Mouse (Mus musculus): ENCODE results near the gene Trp53i13. TPM values are rescaled to one million over a fixed set of nuclear protein-coding genes. Genes with fewer than 3 reads are reported as not detected.
A peak's percentile ranks its signal among the peaks of the same experiment; 100 is the strongest.

Trp53i13 gene
- polyA plus RNA-seq, 1 experiment = 19.4 TPM

DNA sequence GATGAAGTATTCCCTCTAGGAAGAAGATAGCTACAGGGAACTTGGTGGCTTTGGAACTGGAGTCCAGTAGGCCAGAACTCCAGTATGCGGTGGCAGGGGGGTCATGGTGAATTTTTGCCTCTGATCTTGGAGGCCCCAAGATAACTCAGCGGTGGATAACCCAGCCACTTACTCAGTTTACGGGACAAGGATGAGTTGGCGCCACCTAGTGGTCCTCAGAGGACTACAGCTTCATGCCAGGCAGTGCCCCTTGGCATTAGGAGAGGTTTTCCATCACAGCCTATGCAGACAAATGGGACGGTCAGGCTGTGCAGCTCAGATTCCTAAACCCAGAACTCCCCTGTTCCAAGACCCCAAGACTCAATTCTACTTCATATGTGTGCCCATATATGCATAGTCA lies 14.4 kb downstream of the Trp53i13 start:
- peak; percentile 82 for DNase-seq
- no peaks in the 10 kb centered on the region for H3K27me3 ChIP-seq (replicated peaks; ENCODE audit: control insufficient read depth, insufficient read depth, low read length)
- TF ChIP-seq CTCF (conservative IDR thresholded peaks at IDR 0.05; ENCODE audit: insufficient read depth, insufficient read length, low read depth, low read length) = peak; percentile 93
- no peak for TF ChIP-seq POLR2A (IDR thresholded peaks at IDR 0.05; ENCODE audit: low read depth, low read length)
- 7% methylated on average over 5 of the region's 5 CpGs for WGBS
- no peak overlapping the region for H3K4me3 ChIP-seq (ENCODE audit: insufficient read depth, low read depth, low read length)
- no peak overlapping the region for H3K27ac ChIP-seq (ENCODE audit: insufficient read depth, low read depth, low read length)
- H3K4me1 ChIP-seq (ENCODE audit: control insufficient read depth, insufficient read depth, low read length) = peaks cover 12% of the 10 kb centered on the region
- H3K36me3 ChIP-seq (ENCODE audit: control insufficient read depth, insufficient read depth, low read length) = no peaks in the 10 kb centered on the region; the same call in 1 of the 2 replicates

DNA sequence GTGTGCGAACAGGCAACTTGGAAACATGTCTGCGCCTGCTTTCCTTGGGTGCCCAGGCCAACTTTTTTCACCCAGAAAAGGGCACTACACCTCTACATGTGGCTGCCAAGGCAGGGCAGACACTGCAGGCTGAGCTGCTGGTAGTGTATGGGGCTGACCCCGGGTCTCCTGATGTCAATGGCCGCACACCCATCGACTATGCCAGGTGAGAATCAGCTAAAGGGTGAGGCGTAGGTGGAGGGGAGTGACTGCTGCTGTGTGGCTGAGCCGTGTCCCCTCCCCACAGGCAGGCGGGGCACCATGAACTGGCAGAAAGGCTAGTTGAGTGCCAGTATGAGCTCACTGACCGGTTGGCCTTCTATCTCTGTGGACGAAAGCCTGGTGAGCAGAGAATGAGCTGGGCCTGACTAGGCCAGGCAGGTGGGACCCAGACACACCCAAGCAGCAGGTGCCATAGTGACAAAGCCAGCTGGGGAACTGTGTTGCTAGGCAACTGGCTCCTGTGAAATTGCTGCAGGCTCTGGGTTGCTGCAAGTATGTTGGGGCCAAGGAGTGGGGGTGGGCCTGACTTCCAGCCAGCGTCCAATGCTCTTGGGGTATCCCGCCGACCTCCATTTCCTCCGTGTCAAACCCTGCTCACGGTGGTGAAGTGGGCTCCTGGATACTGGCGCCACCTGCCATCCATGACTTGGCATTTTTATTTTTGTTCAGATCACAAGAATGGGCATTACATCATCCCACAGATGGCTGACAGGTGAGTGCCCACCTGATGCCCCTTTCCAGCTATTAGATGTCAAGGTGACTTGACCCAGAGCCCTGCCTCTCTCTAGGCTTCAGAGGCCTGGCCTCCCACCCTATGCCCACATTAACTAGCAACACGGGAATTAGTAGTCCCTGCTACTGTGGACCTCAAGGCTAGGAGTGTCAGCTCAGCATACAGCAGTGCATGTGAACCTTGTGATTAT lies 15.1 kb downstream of the Trp53i13 start:
- TF ChIP-seq CTCF (conservative IDR thresholded peaks at IDR 0.05; ENCODE audit: insufficient read depth, insufficient read length, low read depth, low read length) = no peak
- no peak for TF ChIP-seq POLR2A (IDR thresholded peaks at IDR 0.05; ENCODE audit: low read depth, low read length)
- H3K4me1 ChIP-seq (ENCODE audit: control insufficient read depth, insufficient read depth, low read length) = peaks cover 13% of the 10 kb centered on the region
- H3K36me3 ChIP-seq (ENCODE audit: control insufficient read depth, insufficient read depth, low read length) = no peaks in the 10 kb centered on the region; the same call in 1 of the 2 replicates

DNA sequence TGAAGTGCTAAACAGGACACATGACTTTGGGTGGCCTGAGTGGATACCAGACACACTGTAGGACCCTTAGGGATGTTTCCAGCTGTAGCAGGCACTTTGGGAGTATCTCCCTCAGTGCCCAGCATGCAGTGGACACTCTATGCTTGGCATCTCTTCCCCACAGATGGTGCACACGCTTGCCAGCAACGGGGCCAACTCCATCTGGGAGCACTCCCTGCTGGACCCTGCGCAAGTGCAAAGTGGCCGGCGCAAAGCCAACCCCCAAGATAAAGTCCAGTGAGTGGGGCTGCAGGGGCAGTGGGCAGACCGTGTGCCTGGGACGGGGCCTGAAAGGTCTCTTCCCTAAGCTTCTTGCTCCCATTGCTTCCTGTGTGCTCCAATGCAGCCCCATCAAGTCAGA lies 16.4 kb downstream of the Trp53i13 start:
- no peak for TF ChIP-seq CTCF (conservative IDR thresholded peaks at IDR 0.05; ENCODE audit: insufficient read depth, insufficient read length, low read depth, low read length)
- no peak for TF ChIP-seq POLR2A (IDR thresholded peaks at IDR 0.05; ENCODE audit: low read depth, low read length)
- no peak overlapping the region for H3K4me3 ChIP-seq (ENCODE audit: insufficient read depth, low read depth, low read length)
- peaks cover 21% of the 10 kb centered on the region for H3K4me1 ChIP-seq (ENCODE audit: control insufficient read depth, insufficient read depth, low read length)
- 89% methylated on average over 7 of the region's 7 CpGs for WGBS
- H3K36me3 ChIP-seq (ENCODE audit: control insufficient read depth, insufficient read depth, low read length) = no peaks in the 10 kb centered on the region
- H3K27me3 ChIP-seq (replicated peaks; ENCODE audit: control insufficient read depth, insufficient read depth, low read length) = no peaks in the 10 kb centered on the region
- no peak for DNase-seq
- no peak overlapping the region for H3K27ac ChIP-seq (ENCODE audit: insufficient read depth, low read depth, low read length)

More for the DNA sequence above, 15.1 kb downstream of the Trp53i13 start:
- Histone ChIP-seq H3K4me3 (ENCODE audit: insufficient read depth, low read depth, low read length) (no peak overlapping the region), H3K27me3 (replicated peaks; ENCODE audit: control insufficient read depth, insufficient read depth, low read length) (no peaks in the 10 kb centered on the region), H3K27ac (ENCODE audit: insufficient read depth, low read depth, low read length) (no peak overlapping the region)
- WGBS = 72% methylated on average over 17 of the region's 17 CpGs
- no peak for DNase-seq

DNA sequence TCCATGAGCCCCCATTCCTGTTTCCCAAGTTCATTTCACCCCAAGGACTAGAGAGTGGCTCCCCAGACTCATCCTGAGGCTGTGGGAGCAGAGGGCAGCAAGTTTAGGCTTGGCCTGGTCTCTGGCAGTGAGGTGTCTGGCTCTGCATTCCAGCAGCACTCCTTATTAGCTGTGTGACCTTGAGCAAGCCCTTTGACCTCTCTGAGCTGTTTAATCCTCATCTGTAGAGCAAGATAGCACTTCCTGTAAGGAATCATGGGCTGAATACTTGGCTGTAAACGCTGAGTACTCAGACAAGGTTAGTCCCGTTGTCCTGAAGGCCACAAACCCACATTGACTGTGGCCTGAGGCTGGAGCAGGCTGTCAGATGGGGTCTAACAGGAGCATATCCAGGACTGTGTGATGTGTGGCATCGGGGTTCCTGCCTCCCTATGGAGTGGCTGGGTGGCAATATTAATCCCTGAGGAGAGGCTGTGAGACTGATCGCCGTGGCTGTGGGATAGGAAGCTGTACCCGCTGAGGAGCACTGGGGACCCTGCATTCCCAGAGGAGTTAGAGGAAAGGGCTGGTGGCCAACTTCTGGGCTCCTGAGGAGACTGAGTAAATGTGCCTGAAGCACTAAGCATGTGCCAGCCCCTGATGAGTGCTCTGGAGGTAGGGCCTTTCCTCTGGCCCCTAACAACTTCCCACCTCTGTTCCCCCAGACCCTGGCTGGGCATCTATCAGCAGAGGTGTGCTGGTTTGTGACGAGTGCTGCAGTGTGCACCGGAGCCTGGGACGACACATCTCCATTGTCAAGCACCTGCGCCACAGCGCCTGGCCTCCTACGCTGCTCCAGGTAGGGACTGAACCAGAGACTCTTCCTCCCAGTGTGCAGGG lies 17.3 kb downstream of the Trp53i13 start:
- H3K36me3 ChIP-seq (ENCODE audit: control insufficient read depth, insufficient read depth, low read length) = no peaks in the 10 kb centered on the region
- WGBS = 78% methylated on average over 12 of the region's 12 CpGs
- H3K27me3 ChIP-seq (replicated peaks; ENCODE audit: control insufficient read depth, insufficient read depth, low read length) = no peaks in the 10 kb centered on the region
- H3K27ac ChIP-seq (ENCODE audit: insufficient read depth, low read depth, low read length) = peak overlapping the region; percentile 67
- DNase-seq = no peak
- no peak overlapping the region for H3K4me3 ChIP-seq (ENCODE audit: insufficient read depth, low read depth, low read length)
- peaks cover 25% of the 10 kb centered on the region for H3K4me1 ChIP-seq (ENCODE audit: control insufficient read depth, insufficient read depth, low read length)
- TF ChIP-seq POLR2A (IDR thresholded peaks at IDR 0.05; ENCODE audit: low read depth, low read length) (no peak), CTCF (conservative IDR thresholded peaks at IDR 0.05; ENCODE audit: insufficient read depth, insufficient read length, low read depth, low read length) (no peak)

DNA sequence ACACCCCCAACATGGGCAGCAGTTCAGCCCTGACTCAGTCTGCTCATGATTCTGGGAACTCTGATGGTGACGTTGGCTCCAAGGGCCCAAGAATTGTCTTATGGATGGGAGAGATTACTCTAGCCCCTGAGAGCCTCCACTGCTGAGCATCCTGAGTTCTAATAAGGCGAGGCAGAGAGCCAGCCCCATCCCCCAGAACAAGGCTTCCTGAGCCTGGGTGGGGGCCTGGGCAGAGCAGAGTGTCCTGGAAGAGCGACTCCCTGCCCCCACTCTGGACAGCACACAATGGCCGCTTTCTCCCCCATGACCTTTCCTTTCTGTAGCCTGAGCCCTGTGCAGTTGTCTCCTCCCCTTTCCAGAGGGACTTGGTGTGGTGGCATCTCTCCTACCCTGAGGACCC lies 17.9 kb downstream of the Trp53i13 start:
- TF ChIP-seq CTCF (conservative IDR thresholded peaks at IDR 0.05; ENCODE audit: insufficient read depth, insufficient read length, low read depth, low read length) (no peak), POLR2A (IDR thresholded peaks at IDR 0.05; ENCODE audit: low read depth, low read length) (no peak)
- Histone ChIP-seq H3K36me3 (ENCODE audit: control insufficient read depth, insufficient read depth, low read length) (no peaks in the 10 kb centered on the region), H3K27ac (ENCODE audit: insufficient read depth, low read depth, low read length) (peak overlapping the region; percentile 67), H3K27me3 (replicated peaks; ENCODE audit: control insufficient read depth, insufficient read depth, low read length) (no peaks in the 10 kb centered on the region), H3K4me3 (ENCODE audit: insufficient read depth, low read depth, low read length) (no peak overlapping the region), H3K4me1 (ENCODE audit: control insufficient read depth, insufficient read depth, low read length) (peaks cover 25% of the 10 kb centered on the region)
- 53% methylated on average over 4 of the region's 4 CpGs for WGBS
- peak; percentile 66 for DNase-seq

DNA sequence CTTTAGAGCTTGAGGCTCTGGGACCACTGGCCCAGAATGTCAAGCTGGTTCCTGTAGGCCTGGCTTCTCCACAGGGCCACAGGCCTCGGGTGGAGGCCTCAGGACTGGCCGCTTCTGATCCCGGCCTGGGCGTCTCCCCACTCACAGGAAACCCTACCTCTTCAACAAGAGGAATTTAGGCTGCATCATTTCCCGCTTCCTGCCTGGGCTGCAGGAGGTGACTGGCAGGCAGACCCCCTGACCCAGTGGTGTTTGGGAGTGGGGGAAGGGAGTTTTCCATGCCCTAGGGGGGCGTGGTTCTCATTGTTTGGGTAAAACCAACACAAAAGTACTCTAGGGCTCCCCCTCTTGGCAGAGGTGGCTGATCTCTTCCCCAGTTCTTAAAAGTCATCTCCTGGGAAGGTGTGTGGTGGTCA lies 18.4 kb downstream of the Trp53i13 start:
- 61% methylated on average over 6 of the region's 6 CpGs for WGBS
- H3K4me3 ChIP-seq (ENCODE audit: insufficient read depth, low read depth, low read length) = no peak overlapping the region
- DNase-seq = peak; percentile 89
- no peaks in the 10 kb centered on the region for H3K27me3 ChIP-seq (replicated peaks; ENCODE audit: control insufficient read depth, insufficient read depth, low read length)
- peak; percentile 49 for TF ChIP-seq CTCF (conservative IDR thresholded peaks at IDR 0.05; ENCODE audit: insufficient read depth, insufficient read length, low read depth, low read length)
- TF ChIP-seq POLR2A (IDR thresholded peaks at IDR 0.05; ENCODE audit: low read depth, low read length) = no peak
- H3K27ac ChIP-seq (ENCODE audit: insufficient read depth, low read depth, low read length) = peak overlapping the region; percentile 82
- H3K36me3 ChIP-seq (ENCODE audit: control insufficient read depth, insufficient read depth, low read length) = no peaks in the 10 kb centered on the region
- peaks cover 28% of the 10 kb centered on the region for H3K4me1 ChIP-seq (ENCODE audit: control insufficient read depth, insufficient read depth, low read length)
